Mouse (Mus musculus) heart, postnatal 25 days (tissue): ENCODE results near the gene Atp6v0d1. TPM values are rescaled to one million over a fixed set of nuclear protein-coding genes. Genes with fewer than 3 reads are reported as not detected.

ENCODE experiments used
- DNase-seq: peaks from one replicate; pipeline ENCODE4 v3.0.0; 2022; ENCODE audit warnings: low spot score
- intact Hi-C: fragments of 180-260 bp; cut with DNase I; formaldehyde crosslinking; loops from one replicate; pipeline ENCODE4 v1.15.1; 2025
- total RNA-seq, 2 experiments: library from RNA; stranded (reverse); gene quantifications; 2 replicates each; pipeline ENCODE4 v1.2.3; 2021

Gene Atp6v0d1
- total RNA-seq, 2 experiments from 2014 or later, result 45.7 to 53.2 TPM

GRCm38 (mm10) chr8:105544544-105545205, 21.2 kb downstream of the Atp6v0d1 start:
- DNase-seq, result peak; percentile 21

GRCm38 (mm10) chr8:105543703-105544102, 22.1 kb downstream of the Atp6v0d1 start:
- no peak for DNase-seq
- intact Hi-C loops, result no loop called here

More at GRCm38 (mm10) chr8:105544544-105545205, 21.2 kb downstream of the Atp6v0d1 start:
- intact Hi-C loops, result no loop called here

- intact Hi-C loops, result no loop called here
- no peak for DNase-seq
These were observed 23.0 kb downstream of the Atp6v0d1 start for GRCm38 (mm10) chr8:105542808-105543207.

GRCm38 (mm10) chr8:105542032-105542656, 23.7 kb downstream of the Atp6v0d1 start:
- DNase-seq, result no peak
- intact Hi-C loops, result no loop called here

- intact Hi-C loops, result no loop called here
- no peak for DNase-seq
These were observed 26.9 kb downstream of the Atp6v0d1 start for GRCm38 (mm10) chr8:105538940-105539339.

GRCm38 (mm10) chr8:105537011-105537677, 28.7 kb downstream of the Atp6v0d1 start:
- no peak for DNase-seq
- intact Hi-C loops, result no loop called here

GRCm38 (mm10) chr8:105536546-105536945, 29.3 kb downstream of the Atp6v0d1 start:
- no peak for DNase-seq
- intact Hi-C loops, result no loop called here

GRCm38 (mm10) chr8:105533892-105534329, 31.9 kb downstream of the Atp6v0d1 start:
- DNase-seq, result no peak
- intact Hi-C loops, result loop anchor here (2.0 to 5.0 kb wide), 3 partner anchors 15 to 52 kb away; partner anchors contain the start of gene Hsd11b2

- no peak for DNase-seq
These were observed 32.4 kb downstream of the Atp6v0d1 start for GRCm38 (mm10) chr8:105533439-105533838.

GRCm38 (mm10) chr8:105531774-105532173, 34.1 kb downstream of the Atp6v0d1 start:
- intact Hi-C loops, result loop anchor here (2.0 to 5.0 kb wide), 2 partner anchors 13 to 49 kb away; partner anchors contain the start of gene Hsd11b2
- peak; percentile 47 for DNase-seq

More at GRCm38 (mm10) chr8:105533439-105533838, 32.4 kb downstream of the Atp6v0d1 start:
- intact Hi-C loops, result loop anchor here (2.0 to 5.0 kb wide), 2 partner anchors 15 to 51 kb away; partner anchors contain the start of gene Hsd11b2

GRCm38 (mm10) chr8:105529271-105529670, 36.6 kb downstream of the Atp6v0d1 start:
- intact Hi-C loops, result no loop called here
- no peak for DNase-seq

GRCm38 (mm10) chr8:105528206-105528605, 37.6 kb downstream of the Atp6v0d1 start:
- DNase-seq, result no peak
- intact Hi-C loops, result no loop called here

- intact Hi-C loops, result no loop called here
- DNase-seq, result no peak
These were observed 38.7 kb downstream of the Atp6v0d1 start for GRCm38 (mm10) chr8:105527110-105527509.

- no peak for DNase-seq
These were observed 43.0 kb downstream of the Atp6v0d1 start for GRCm38 (mm10) chr8:105522890-105523289.

GRCm38 (mm10) chr8:105521995-105522769, 43.7 kb downstream of the Atp6v0d1 start:
- no peak for DNase-seq
- intact Hi-C loops, result no loop called here

More at GRCm38 (mm10) chr8:105522890-105523289, 43.0 kb downstream of the Atp6v0d1 start:
- intact Hi-C loops, result no loop called here

- no peak for DNase-seq
- intact Hi-C loops, result no loop called here
These were observed 44.8 kb downstream of the Atp6v0d1 start for GRCm38 (mm10) chr8:105521061-105521460.

GRCm38 (mm10) chr8:105520521-105520920, 45.3 kb downstream of the Atp6v0d1 start:
- intact Hi-C loops, result no loop called here
- DNase-seq, result no peak

GRCm38 (mm10) chr8:105519591-105519990, 46.3 kb downstream of the Atp6v0d1 start:
- no peak for DNase-seq
- intact Hi-C loops, result loop anchor here (2.0 to 5.0 kb wide), 2 partner anchors 13 to 37 kb away; no protein-coding TSS in a partner anchor

GRCm38 (mm10) chr8:105518436-105519313, 47.2 kb downstream of the Atp6v0d1 start, which contains the start of gene Hsd11b2:
Gene Hsd11b2, plus strand, starts transcription at chr8:105518755.
- DNase-seq, result no peak
- intact Hi-C loops, result loop anchor here (2.0 to 5.0 kb wide), 2 partner anchors 14 to 36 kb away; no protein-coding TSS in a partner anchor
